Mouse (Mus musculus) midbrain, embryonic 10.5 days (tissue): ENCODE measurements around the gene Fbxl12. TPM values are rescaled to one million over a fixed set of nuclear protein-coding genes. Genes with fewer than 3 reads are reported as not detected.
"Not testable (repeated sequence)": the region's sequence is repeated elsewhere in the genome, so short reads cannot be mapped to it uniquely, and the experiment has no call there.

Experiments used
- DNase-seq: peaks from one replicate; pipeline ENCODE4 v3.0.0-alpha.2; 2017; ENCODE audit warnings: low spot score
- H3K27ac ChIP-seq: fragments of 300-500 bp; sonication (generic); replicated peaks from 2 replicates; pipeline ENCODE4 v1.5.1; 2016; ENCODE audit warnings: mild to moderate bottlenecking
- H3K27me3 ChIP-seq: fragments of 300-500 bp; sonication (generic); 2 replicates; pipeline ENCODE4 v1.6.1; 2016; ENCODE audit warnings: low read depth, mild to moderate bottlenecking; ENCODE audit not compliant: poor library complexity, severe bottlenecking
- H3K36me3 ChIP-seq: fragments of 300-500 bp; sonication (generic); 2 replicates; pipeline ENCODE4 v1.6.1; 2016; ENCODE audit warnings: mild to moderate bottlenecking, moderate library complexity
- H3K4me1 ChIP-seq: fragments of 300-500 bp; sonication (generic); 2 replicates; pipeline ENCODE4 v1.6.1; 2016
- H3K4me3 ChIP-seq: fragments of 300-500 bp; sonication (generic); 2 replicates; pipeline ENCODE4 v1.5.1; 2016; ENCODE audit warnings: mild to moderate bottlenecking, moderate library complexity
- H3K9me3 ChIP-seq: fragments of 300-500 bp; sonication (generic); replicated peaks from 2 replicates; pipeline ENCODE4 v1.6.1; 2016; ENCODE audit warnings: mild to moderate bottlenecking
- WGBS: fragments of 180-500 bp; shearing (Covaris S2); methylation state at CpG from one replicate; pipeline ENCODE4 v1.1.7; 2016; 5-methylcytosine and 5-hydroxymethylcytosine counted together
- polyA plus RNA-seq: library from polyadenylated mRNA; unstranded; fragments of >200 nt; fragmentation: Nextera tagmentation; extraction: Ambion mirVana; gene quantifications from 2 replicates; pipeline ENCODE4 v1.2.1, GENCODE M21; 2016

The Fbxl12 gene
- polyA plus RNA-seq, 1 experiment from 2014 or later: 21.2 TPM

- H3K4me3 ChIP-seq: peak overlapping the region; percentile 85
- WGBS: under 1% methylated on average over 30 of the region's 30 CpGs
- no peaks in the 10 kb centered on the region for H3K9me3 ChIP-seq
- peak overlapping the region; percentile 93 for H3K27ac ChIP-seq
- DNase-seq: peak; percentile 90
- peaks cover 35% of the 10 kb centered on the region for H3K36me3 ChIP-seq
- no peaks in the 10 kb centered on the region for H3K27me3 ChIP-seq
- H3K4me1 ChIP-seq: peaks cover 36% of the 10 kb centered on the region
Measured at GRCm38 (mm10) chr9:20642896-20643466, 1.6 kb downstream of the Fbxl12 start.

GRCm38 (mm10) chr9:20642101-20642895 is 2.3 kb downstream of the Fbxl12 start, which contains the start of gene Ubl5:
Gene Ubl5, plus strand, starts transcription at chr9:20642878.
- Histone ChIP-seq H3K9me3 (no peaks in the 10 kb centered on the region), H3K4me3 (peak within 1 kb of the TSS; percentile 85), H3K36me3 (peaks cover 34% of the 10 kb centered on the region), H3K27me3 (no peaks in the 10 kb centered on the region), H3K4me1 (peaks cover 36% of the 10 kb centered on the region), H3K27ac (peak within 1 kb of the TSS; percentile 93)
- WGBS: under 1% methylated on average over 51 of the region's 51 CpGs
- DNase-seq: peak; percentile 94

- peak overlapping the region; percentile 93 for H3K27ac ChIP-seq
Measured at GRCm38 (mm10) chr9:20641501-20641900, 3.1 kb downstream of the Fbxl12 start.

GRCm38 (mm10) chr9:20639486-20639885 is 5.1 kb downstream of the Fbxl12 start:
- Histone ChIP-seq H3K9me3 (no peaks in the 10 kb centered on the region), H3K4me3 (no peak overlapping the region), H3K27ac (no peak overlapping the region), H3K4me1 (peaks cover 25% of the 10 kb centered on the region), H3K36me3 (peaks cover 34% of the 10 kb centered on the region), H3K27me3 (no peaks in the 10 kb centered on the region)
- no peak for DNase-seq
- whole genome bisulfite sequencing: 90% methylated on average over 4 of the region's 4 CpGs

More at GRCm38 (mm10) chr9:20641501-20641900, 3.1 kb downstream of the Fbxl12 start:
- peak overlapping the region; percentile 85 for H3K4me3 ChIP-seq
- H3K4me1 ChIP-seq: peaks cover 36% of the 10 kb centered on the region
- DNase-seq: no peak
- no peaks in the 10 kb centered on the region for H3K9me3 ChIP-seq
- H3K36me3 ChIP-seq: peaks cover 34% of the 10 kb centered on the region
- WGBS: 37% methylated on average over 6 of the region's 6 CpGs
- no peaks in the 10 kb centered on the region for H3K27me3 ChIP-seq

GRCm38 (mm10) chr9:20638552-20638951 is 6.0 kb downstream of the Fbxl12 start:
- peaks cover 18% of the 10 kb centered on the region for H3K4me1 ChIP-seq
- H3K27ac ChIP-seq: no peak overlapping the region
- H3K9me3 ChIP-seq: no peaks in the 10 kb centered on the region
- H3K27me3 ChIP-seq: no peaks in the 10 kb centered on the region
- peaks cover 34% of the 10 kb centered on the region for H3K36me3 ChIP-seq
- DNase-seq: no peak
- 94% methylated on average over 19 of the region's 19 CpGs for WGBS
- no peak overlapping the region for H3K4me3 ChIP-seq

- no peaks in the 10 kb centered on the region for H3K9me3 ChIP-seq
- 88% methylated on average over 2 of the region's 2 CpGs for WGBS
- no peak overlapping the region for H3K27ac ChIP-seq
- no peak for DNase-seq
- H3K4me3 ChIP-seq: no peak overlapping the region
- peaks cover 12% of the 10 kb centered on the region for H3K4me1 ChIP-seq
- H3K27me3 ChIP-seq: no peaks in the 10 kb centered on the region
- H3K36me3 ChIP-seq: peaks cover 34% of the 10 kb centered on the region
Measured at GRCm38 (mm10) chr9:20636790-20637189, 7.8 kb downstream of the Fbxl12 start.

GRCm38 (mm10) chr9:20636256-20636655 is 8.3 kb downstream of the Fbxl12 start:
- Histone ChIP-seq H3K4me1 (peaks cover 6% of the 10 kb centered on the region), H3K36me3 (peaks cover 34% of the 10 kb centered on the region), H3K27ac (no peak overlapping the region), H3K27me3 (no peaks in the 10 kb centered on the region), H3K4me3 (no peak overlapping the region), H3K9me3 (no peaks in the 10 kb centered on the region)
- no peak for DNase-seq
- 79% methylated on average over 3 of the region's 3 CpGs for WGBS

- H3K4me1 ChIP-seq, DNase-seq, H3K27me3 ChIP-seq, H3K4me3 ChIP-seq, H3K9me3 ChIP-seq, H3K27ac ChIP-seq: not testable (repeated sequence)
- H3K36me3 ChIP-seq: peaks cover 34% of the 10 kb centered on the region
- WGBS: 90% methylated on average over 8 of the region's 8 CpGs
Measured at GRCm38 (mm10) chr9:20635676-20636075, 8.9 kb downstream of the Fbxl12 start.

- DNase-seq: no peak
- 95% methylated on average over 2 of the region's 2 CpGs for WGBS
- 0 out of 2 replicates have a peak, but pooled peaks cover 7% of the 10 kb centered on the region for H3K36me3 ChIP-seq
- H3K27ac ChIP-seq: no peak overlapping the region
- no peak overlapping the region for H3K4me3 ChIP-seq
- H3K9me3 ChIP-seq: no peaks in the 10 kb centered on the region
- H3K27me3 ChIP-seq: no peaks in the 10 kb centered on the region
- H3K4me1 ChIP-seq: no peaks in the 10 kb centered on the region
Measured at GRCm38 (mm10) chr9:20631332-20631731, 13.2 kb downstream of the Fbxl12 start.

GRCm38 (mm10) chr9:20616685-20617084 is 27.9 kb downstream of the Fbxl12 start:
- Histone ChIP-seq H3K4me3 (no peak overlapping the region), H3K9me3 (no peaks in the 10 kb centered on the region), H3K27ac (no peak overlapping the region), H3K4me1 (no peaks in the 10 kb centered on the region), H3K36me3 (no peaks in the 10 kb centered on the region), H3K27me3 (no peaks in the 10 kb centered on the region)
- WGBS: 94% methylated on average over 2 of the region's 2 CpGs
- DNase-seq: no peak

- 80% methylated on average over 5 of the region's 5 CpGs for WGBS
- no peak overlapping the region for H3K27ac ChIP-seq
Measured at GRCm38 (mm10) chr9:20611976-20612375, 32.6 kb downstream of the Fbxl12 start.

GRCm38 (mm10) chr9:20609831-20610464 is 34.6 kb downstream of the Fbxl12 start:
- H3K4me1 ChIP-seq: peaks cover 13% of the 10 kb centered on the region
- no peaks in the 10 kb centered on the region for H3K27me3 ChIP-seq
- no peak overlapping the region for H3K27ac ChIP-seq
- no peak overlapping the region for H3K4me3 ChIP-seq
- H3K36me3 ChIP-seq: peaks cover 16% of the 10 kb centered on the region
- WGBS: 88% methylated on average over 5 of the region's 5 CpGs
- no peaks in the 10 kb centered on the region; the same call in 1 of the 2 replicates for H3K9me3 ChIP-seq
- no peak for DNase-seq

More at GRCm38 (mm10) chr9:20611976-20612375, 32.6 kb downstream of the Fbxl12 start:
- Histone ChIP-seq H3K27me3 (no peaks in the 10 kb centered on the region), H3K4me1 (peaks cover 5% of the 10 kb centered on the region; the same call in 1 of the 2 replicates), H3K4me3 (no peak overlapping the region), H3K36me3 (peaks cover 16% of the 10 kb centered on the region), H3K9me3 (no peaks in the 10 kb centered on the region; the same call in 1 of the 2 replicates)
- no peak for DNase-seq
